Mouse (Mus musculus): ENCODE measurements around the gene Olfr986.

GRCm38 (mm10) chr9:40228804-40229331 is 48.1 kb downstream of the Olfr986 start:
- no peak for TF ChIP-seq POLR2AphosphoS5 (IDR thresholded peaks at IDR 0.05; ENCODE audit: insufficient replicate concordance, low read depth, low read length)
- TF ChIP-seq GATA1 (IDR thresholded peaks at IDR 0.05; ENCODE audit: borderline replicate concordance, low read length): no peak
- TF ChIP-seq CTCF (IDR thresholded peaks at IDR 0.05; ENCODE audit: low read depth, low read length): no peak
- TF ChIP-seq TAL1 (conservative IDR thresholded peaks at IDR 0.05; ENCODE audit: low read depth, low read length): no peak
